Mouse (Mus musculus): ENCODE measurements around the gene Ano6.

The Ano6 gene

GRCm38 (mm10) chr15:95974021-95974597, 183.5 kb downstream of the Ano6 start:
- DNase-seq (ENCODE audit: low spot score): no peak

GRCm38 (mm10) chr15:95976156-95976876, 185.7 kb downstream of the Ano6 start:
- no peak for DNase-seq (ENCODE audit: low spot score)

- DNase-seq (ENCODE audit: low spot score): no peak
Observed at GRCm38 (mm10) chr15:95977169-95977938, 186.7 kb downstream of the Ano6 start.

- DNase-seq (ENCODE audit: low spot score): no peak
Observed at GRCm38 (mm10) chr15:95977939-95978252, 187.3 kb downstream of the Ano6 start.

- no peak for DNase-seq (ENCODE audit: low spot score)
Observed at GRCm38 (mm10) chr15:95980641-95981040, 190.0 kb downstream of the Ano6 start.

- DNase-seq (ENCODE audit: low spot score): no peak
Observed at GRCm38 (mm10) chr15:95987916-95988315, 197.3 kb downstream of the Ano6 start.

GRCm38 (mm10) chr15:95989496-95990124, 199.0 kb downstream of the Ano6 start:
- DNase-seq (ENCODE audit: low spot score): no peak

- DNase-seq (ENCODE audit: low spot score): no peak
Observed at GRCm38 (mm10) chr15:96002958-96003601, 212.4 kb downstream of the Ano6 start.

GRCm38 (mm10) chr15:96011640-96012390, 221.2 kb downstream of the Ano6 start:
- no peak for DNase-seq (ENCODE audit: low spot score)

GRCm38 (mm10) chr15:96012391-96012775, 221.7 kb downstream of the Ano6 start:
- DNase-seq (ENCODE audit: low spot score): no peak

- DNase-seq (ENCODE audit: low spot score): no peak
Observed at GRCm38 (mm10) chr15:96014501-96014900, 223.9 kb downstream of the Ano6 start.

- DNase-seq (ENCODE audit: low spot score): no peak
Observed at GRCm38 (mm10) chr15:96020465-96020864, 229.8 kb downstream of the Ano6 start.

- DNase-seq (ENCODE audit: low spot score): no peak
Observed at GRCm38 (mm10) chr15:96021506-96021905, 230.9 kb downstream of the Ano6 start.
